11 mouse cellular contexts compared by ENCODE assay signal in the genomic region with DNA sequence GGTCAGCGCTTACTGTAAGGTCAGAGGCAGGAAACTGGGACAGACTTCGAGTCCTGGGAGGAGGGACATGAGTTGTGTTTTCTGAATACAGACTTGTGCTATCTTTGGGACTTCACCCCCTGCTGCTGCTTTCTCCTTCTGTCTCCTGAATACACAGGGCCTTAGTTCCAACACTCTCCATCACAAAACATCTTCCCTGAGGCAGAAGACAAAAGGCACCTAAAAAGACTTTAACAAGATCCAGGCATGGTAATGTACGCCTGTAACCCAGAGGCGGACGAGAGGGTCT.
DNase-seq lines count a peak whose midpoint lies in the region; ATAC-seq and TF ChIP-seq lines count a peak whose summit lies in the region.
"Had no signal": no experiment of that assay in that cellular context is flagged by ENCODE, and none has a peak within 500 bp of the region (broad histone marks: within the 10 kb centered on the region; RNA-seq: fewer than 3 reads in every experiment).

No protein-coding gene starts in this region.

- no peak for TF ChIP-seq POLR2A in heart, adult 2 months (IDR thresholded peaks at IDR 0.05; ENCODE audit: insufficient read depth, low read depth, low read length)

- H3K9me3 ChIP-seq in kidney, embryonic 16.5 days (ENCODE audit: low read length): no peaks in the 10 kb centered on the region
- H3K9me3 ChIP-seq in liver, embryonic 13.5 days (replicated peaks): no peaks in the 10 kb centered on the region
- H3K9me3 ChIP-seq: forebrain, embryonic 13.5 days had no signal

- peaks cover 54% of the 10 kb centered on the region for H3K4me1 ChIP-seq in heart, adult 2 months (ENCODE audit: control insufficient read depth, insufficient read depth, low read length)
- H3K4me1 ChIP-seq in kidney, embryonic 16.5 days (ENCODE audit: insufficient read depth, low read length): peaks cover 91% of the 10 kb centered on the region
- H3K4me1 ChIP-seq in liver, embryonic 13.5 days (replicated peaks): peaks cover 95% of the 10 kb centered on the region

- intact Hi-C loops in heart, adult 2 months (cut with DNase I): no loop called here

- H3K9ac ChIP-seq in heart, adult 2 months (ENCODE audit: low read depth, low read length): no peak overlapping the region
- 0 out of 2 replicates have a peak overlapping the region, but pooled peaks have one; percentile 23 for H3K9ac ChIP-seq in kidney, embryonic 16.5 days (replicated peaks; ENCODE audit: low read length)
- H3K9ac ChIP-seq in liver, embryonic 13.5 days: no peak overlapping the region
- H3K9ac ChIP-seq: forebrain, embryonic 13.5 days had no signal

- no peak for ATAC-seq in kidney, embryonic 16.5 days (ENCODE audit: low FRiP score, low TSS enrichment)
- no peak for ATAC-seq in liver, embryonic 13.5 days (ENCODE audit: low read depth)
- ATAC-seq: forebrain, embryonic 13.5 days had no signal

- 70% methylated on average over 5 of the region's 5 CpGs for WGBS in heart, adult 2 months
- WGBS in kidney, embryonic 16.5 days: 70% methylated on average over 5 of the region's 5 CpGs
- 67% methylated on average over 5 of the region's 5 CpGs for WGBS in liver, embryonic 13.5 days (ENCODE audit: insufficient replicate concordance)

- no peak for DNase-seq in heart, adult 2 months
- DNase-seq in heart, adult 9 months (ENCODE audit: low spot score in 2 of 2): no peak
- DNase-seq in kidney, postnatal 25 days: no peak
- DNase-seq in ZHBTc4 (ENCODE audit: low read depth, low spot score): peak; percentile 86
- DNase-seq in liver, embryonic 13.5 days: no peak
- no peak for DNase-seq in thymus, postnatal 25 days
- DNase-seq in cerebellum, postnatal 4 days (ENCODE audit: low spot score in 2 of 2): no peak
- DNase-seq: gastrocnemius, postnatal 14 days; thymus, adult 2 months had no signal

- no peak for TF ChIP-seq EP300 in heart, adult 2 months (IDR thresholded peaks at IDR 0.05; ENCODE audit: insufficient read depth, low read depth, low read length)

- peaks cover 3% of the 10 kb centered on the region; the same call in 1 of the 2 replicates for H3K36me3 ChIP-seq in heart, adult 2 months (ENCODE audit: control insufficient read depth, insufficient read depth, low read length)
- H3K36me3 ChIP-seq in kidney, embryonic 16.5 days (ENCODE audit: insufficient read depth, low read length): no peaks in the 10 kb centered on the region
- no peaks in the 10 kb centered on the region for H3K36me3 ChIP-seq in liver, embryonic 13.5 days

- no peak overlapping the region for H3K4me2 ChIP-seq in kidney, embryonic 16.5 days (replicated peaks; ENCODE audit: low read depth, low read length)
- H3K4me2 ChIP-seq in liver, embryonic 13.5 days: no peak overlapping the region
- H3K4me2 ChIP-seq: forebrain, embryonic 13.5 days had no signal

- H3K27ac ChIP-seq in heart, adult 2 months: peak overlapping the region; percentile 36
- H3K27ac ChIP-seq in kidney, embryonic 16.5 days (ENCODE audit: low read length): peak overlapping the region; percentile 80
- peak overlapping the region; percentile 83 for H3K27ac ChIP-seq in liver, embryonic 13.5 days
- H3K27ac ChIP-seq: forebrain, embryonic 13.5 days had no signal

- no peaks in the 10 kb centered on the region for H3K79me2 ChIP-seq in heart, adult 2 months (replicated peaks; ENCODE audit: control insufficient read depth, insufficient read depth, low read length)

- H3K4me3 ChIP-seq in heart, adult 2 months: no peak overlapping the region
- no peak overlapping the region for H3K4me3 ChIP-seq in kidney, embryonic 16.5 days (ENCODE audit: low read length)
- no peak overlapping the region for H3K4me3 ChIP-seq in liver, embryonic 13.5 days (replicated peaks)
- H3K4me3 ChIP-seq: forebrain, embryonic 13.5 days had no signal

- no peak for TF ChIP-seq CTCF in heart, adult 2 months (IDR thresholded peaks at IDR 0.05)

- no peaks in the 10 kb centered on the region for H3K27me3 ChIP-seq in heart, adult 2 months (ENCODE audit: control insufficient read depth, insufficient read depth, low read length)
- no peaks in the 10 kb centered on the region for H3K27me3 ChIP-seq in kidney, embryonic 16.5 days (ENCODE audit: insufficient read depth, low read length)
- no peaks in the 10 kb centered on the region for H3K27me3 ChIP-seq in liver, embryonic 13.5 days
- H3K27me3 ChIP-seq: forebrain, embryonic 13.5 days had no signal
